Mouse (Mus musculus) liver, postnatal 0 days (tissue): ENCODE data around the gene Gfod1. TPM values are rescaled to one million over a fixed set of nuclear protein-coding genes. Genes with fewer than 3 reads are reported as not detected.

ENCODE experiments used
- ATAC-seq: fragments of 200-750 bp; cut with Nextera tagmentation; 2 replicates; pipeline ENCODE4 v1.8.0; 2017; ENCODE audit warnings: mild to moderate bottlenecking, moderate library complexity
- DNase-seq: peaks from one replicate; pipeline ENCODE4 v3.0.0-alpha.2; 2016
- H3K27ac ChIP-seq: fragments of 300-500 bp; sonication (generic); 2 replicates; pipeline ENCODE4 v1.5.1; 2014; ENCODE audit warnings: antibody characterized with exemption, moderate library complexity, mild to moderate bottlenecking, low read depth
- H3K27me3 ChIP-seq: fragments of 300-500 bp; sonication (generic); 2 replicates; pipeline ENCODE4 v1.6.1; 2014; ENCODE audit warnings: low read length, control low read depth, mixed read lengths; ENCODE audit not compliant: insufficient read depth
- H3K36me3 ChIP-seq: fragments of 300-500 bp; sonication (generic); replicated peaks from 2 replicates; pipeline ENCODE4 v1.6.1; 2014; ENCODE audit warnings: mild to moderate bottlenecking, control low read depth, low read length, moderate library complexity, mixed read lengths; ENCODE audit not compliant: insufficient read depth
- H3K4me1 ChIP-seq: fragments of 300-500 bp; sonication (generic); 2 replicates; pipeline ENCODE4 v1.6.1; 2014; ENCODE audit warnings: antibody characterized with exemption, mild to moderate bottlenecking, control low read depth; ENCODE audit not compliant: insufficient read depth
- H3K4me2 ChIP-seq: fragments of 300-500 bp; sonication (generic); 2 replicates; pipeline ENCODE4 v1.6.1; 2014; ENCODE audit warnings: low read depth, mild to moderate bottlenecking, low read length, moderate library complexity, mixed read lengths
- H3K4me3 ChIP-seq: fragments of 300-500 bp; sonication (generic); 2 replicates; pipeline ENCODE4 v1.5.1; 2014; ENCODE audit warnings: low read depth, low read length
- H3K9ac ChIP-seq: fragments of 300-500 bp; sonication (generic); replicated peaks from 2 replicates; pipeline ENCODE4 v1.6.1; 2014; ENCODE audit warnings: mild to moderate bottlenecking, moderate library complexity
- H3K9me3 ChIP-seq: fragments of 300-500 bp; sonication (generic); 2 replicates; pipeline ENCODE4 v1.6.1; 2016; ENCODE audit warnings: mild to moderate bottlenecking, control low read depth, low read length, mixed read lengths
- CTCF ChIP-seq: sonication (generic); IDR thresholded peaks from 2 replicates; pipeline ENCODE4 v1.5.1; 2016; ENCODE audit warnings: antibody characterized with exemption, low read depth
- EP300 ChIP-seq: IDR thresholded peaks from 2 replicates; pipeline ENCODE4 v1.6.1; 2016; ENCODE audit warnings: antibody characterized with exemption, low read depth, mild to moderate bottlenecking
- WGBS: fragments of 180-500 bp; shearing (Covaris S2); extraction: QIAGEN DNeasy Blood & Tissue Kit; methylation state at CpG from one replicate; pipeline ENCODE4 v1.1.7; 2014; ENCODE audit not compliant: insufficient replicate concordance; 5-methylcytosine and 5-hydroxymethylcytosine counted together
- polyA plus RNA-seq: library from polyadenylated mRNA; unstranded; fragments of >200 nt; fragmentation: Nextera tagmentation; extraction: Ambion mirVana; gene quantifications from 2 replicates; pipeline ENCODE4 v1.2.1, GENCODE M21; 2015

Gfod1 gene
- polyA plus RNA-seq, 1 experiment from 2014 or later: 0.81 TPM

DNA sequence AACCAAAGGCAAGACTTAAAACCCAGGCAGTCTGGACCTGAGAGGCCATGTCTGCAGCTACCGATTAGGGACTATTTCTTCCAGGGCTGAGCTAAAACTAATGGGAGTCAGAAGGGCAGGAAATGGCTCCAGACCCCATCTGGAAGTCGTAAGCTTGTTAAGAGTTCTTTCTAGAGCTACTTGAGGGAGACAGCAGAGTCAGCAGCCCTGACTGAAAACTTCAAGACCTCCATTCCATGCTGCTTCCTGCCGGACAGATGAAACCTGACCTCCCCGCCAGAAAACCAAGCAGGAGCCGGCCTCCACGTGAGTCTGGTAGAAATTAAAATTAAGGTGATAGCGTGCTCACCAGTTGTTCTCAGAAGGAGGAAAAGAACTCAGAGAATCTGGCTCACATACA, 60.2 kb downstream of the Gfod1 start:
- Histone ChIP-seq H3K4me2 (no peak overlapping the region), H3K27me3 (no peaks in the 10 kb centered on the region), H3K4me1 (peaks cover 50% of the 10 kb centered on the region), H3K36me3 (no peaks in the 10 kb centered on the region), H3K9ac (no peak overlapping the region), H3K4me3 (no peak overlapping the region), H3K9me3 (no peaks in the 10 kb centered on the region), H3K27ac (peak overlapping the region; percentile 13)
- ATAC-seq: no peak
- DNase-seq: no peak
- TF ChIP-seq EP300 (no peak), CTCF (no peak)
- 68% methylated on average over 7 of the region's 7 CpGs for WGBS

GRCm38 (mm10) chr13:43243240-43243639, 60.7 kb downstream of the Gfod1 start:
- Histone ChIP-seq H3K27me3 (no peaks in the 10 kb centered on the region), H3K9me3 (no peaks in the 10 kb centered on the region), H3K4me3 (no peak overlapping the region), H3K9ac (no peak overlapping the region), H3K4me2 (no peak overlapping the region), H3K36me3 (no peaks in the 10 kb centered on the region), H3K4me1 (peaks cover 50% of the 10 kb centered on the region), H3K27ac (peak overlapping the region; percentile 13; the same call in 1 of the 2 replicates)
- ATAC-seq: peak; percentile 70
- no peak for DNase-seq
- TF ChIP-seq CTCF: no peak
- no peak for TF ChIP-seq EP300
- WGBS: 72% methylated on average over 3 of the region's 3 CpGs

DNA sequence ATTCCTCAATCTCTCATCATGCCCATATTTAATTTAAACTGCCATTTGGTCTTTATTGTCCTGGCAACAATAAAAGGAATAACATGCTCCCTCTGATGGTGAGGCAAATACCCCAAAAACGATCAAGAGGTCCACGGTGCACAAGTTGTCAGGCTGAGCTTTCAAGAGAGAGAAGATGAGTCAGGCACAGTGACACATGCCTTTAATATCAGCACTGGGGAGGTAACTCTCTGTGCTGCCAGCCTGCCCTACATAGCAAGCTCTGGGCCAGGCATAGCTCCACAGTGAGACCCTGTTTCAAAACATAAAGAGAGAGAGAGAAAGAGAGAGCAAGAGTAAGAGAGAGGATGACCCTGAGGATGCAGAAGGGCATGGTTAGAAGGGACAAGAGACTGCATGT, 62.2 kb downstream of the Gfod1 start:
- Histone ChIP-seq H3K4me3 (no peak overlapping the region), H3K36me3 (no peaks in the 10 kb centered on the region), H3K9ac (no peak overlapping the region), H3K4me1 (peaks cover 62% of the 10 kb centered on the region), H3K9me3 (no peaks in the 10 kb centered on the region), H3K4me2 (no peak overlapping the region), H3K27me3 (no peaks in the 10 kb centered on the region), H3K27ac (no peak overlapping the region)
- no peak for TF ChIP-seq EP300
- TF ChIP-seq CTCF: 0 out of 2 replicates have a peak, but pooled peaks have one; percentile 3
- DNase-seq: no peak
- WGBS: 67% methylated on average over 2 of the region's 2 CpGs
- no peak for ATAC-seq

DNA sequence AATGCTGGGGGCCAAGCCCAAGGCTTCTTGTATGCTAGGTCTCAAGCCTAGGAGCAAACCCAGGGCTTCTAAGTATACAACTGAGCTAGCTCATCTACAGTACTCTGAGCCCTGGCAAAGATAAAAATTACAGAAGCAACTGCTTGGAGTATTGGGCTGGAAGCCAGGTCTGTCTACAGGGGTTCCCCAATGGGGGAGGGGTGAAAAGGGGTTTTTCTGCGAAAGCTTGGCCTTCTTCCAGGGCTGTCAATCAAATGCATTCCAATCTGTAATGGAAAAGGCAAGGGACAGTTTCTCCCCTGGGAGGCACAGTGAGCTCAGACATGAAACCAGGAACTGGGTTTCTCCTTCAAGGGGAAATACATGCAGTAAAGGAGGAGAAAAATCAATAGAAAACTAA, 62.9 kb downstream of the Gfod1 start:
- H3K36me3 ChIP-seq: no peaks in the 10 kb centered on the region
- no peak overlapping the region for H3K9ac ChIP-seq
- no peaks in the 10 kb centered on the region for H3K27me3 ChIP-seq
- H3K9me3 ChIP-seq: no peaks in the 10 kb centered on the region
- H3K4me2 ChIP-seq: no peak overlapping the region
- 16% methylated on average over 1 of the region's 1 CpGs for WGBS
- H3K27ac ChIP-seq: no peak overlapping the region
- no peak overlapping the region for H3K4me3 ChIP-seq
- TF ChIP-seq CTCF (no peak), EP300 (no peak)
- DNase-seq: no peak
- H3K4me1 ChIP-seq: peaks cover 68% of the 10 kb centered on the region
- ATAC-seq: no peak

GRCm38 (mm10) chr13:43239790-43240216, 64.2 kb downstream of the Gfod1 start:
- Histone ChIP-seq H3K4me1 (peaks cover 72% of the 10 kb centered on the region), H3K36me3 (no peaks in the 10 kb centered on the region), H3K27me3 (no peaks in the 10 kb centered on the region), H3K27ac (no peak overlapping the region), H3K9me3 (no peaks in the 10 kb centered on the region), H3K9ac (no peak overlapping the region), H3K4me3 (no peak overlapping the region), H3K4me2 (no peak overlapping the region)
- DNase-seq (no peak), ATAC-seq (no peak)
- WGBS: 65% methylated on average over 11 of the region's 11 CpGs
- TF ChIP-seq CTCF: no peak
- TF ChIP-seq EP300: no peak

DNA sequence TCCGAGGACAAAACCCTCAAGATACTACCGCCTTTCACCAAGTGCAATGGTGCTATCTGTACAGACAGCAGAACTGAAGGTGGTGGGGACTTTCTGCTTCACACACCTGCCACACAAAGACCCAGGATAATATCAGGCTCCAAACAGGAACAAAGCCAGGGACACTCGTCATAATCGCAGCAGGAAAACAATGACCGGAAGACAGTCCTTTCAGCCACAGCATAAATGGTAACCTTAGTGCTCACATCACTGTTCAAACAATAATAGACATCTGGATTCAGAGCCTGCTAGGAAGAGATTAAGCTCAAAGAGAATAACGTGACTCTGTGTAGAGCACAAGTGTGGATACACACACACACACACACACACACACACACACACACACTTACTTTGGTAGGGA, 67.3 kb downstream of the Gfod1 start:
- Histone ChIP-seq H3K9ac (no peak overlapping the region), H3K36me3 (no peaks in the 10 kb centered on the region), H3K4me3 (no peak overlapping the region), H3K4me2 (peak overlapping the region; percentile 52; the same call in 1 of the 2 replicates), H3K27me3 (no peaks in the 10 kb centered on the region), H3K9me3 (no peaks in the 10 kb centered on the region), H3K4me1 (peaks cover 73% of the 10 kb centered on the region), H3K27ac (peak overlapping the region; percentile 81)
- TF ChIP-seq EP300: peak; percentile 53; the same call in 1 of the 2 replicates
- no peak for TF ChIP-seq CTCF
- DNase-seq (no peak), ATAC-seq (no peak)
- 29% methylated on average over 6 of the region's 6 CpGs for WGBS

DNA sequence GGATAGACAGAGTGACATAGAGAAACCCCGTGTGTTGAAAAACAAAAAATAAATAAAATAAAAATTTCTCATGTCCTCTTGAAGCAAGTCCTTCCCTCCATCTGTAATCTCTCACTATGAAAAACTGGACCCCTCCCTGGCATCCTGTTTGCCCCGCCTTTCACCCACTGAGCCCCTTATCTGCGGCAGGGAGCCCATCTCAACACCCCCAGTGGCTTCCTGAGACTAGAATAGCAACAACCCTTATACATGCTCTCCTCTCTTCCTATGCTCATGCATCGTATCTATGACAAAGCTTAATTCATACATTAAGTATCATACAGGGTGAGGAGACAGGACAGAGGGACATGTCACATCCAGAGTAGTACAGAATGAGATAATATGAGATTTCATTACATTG, 68.0 kb downstream of the Gfod1 start:
- Histone ChIP-seq H3K36me3 (no peaks in the 10 kb centered on the region), H3K27ac (peak overlapping the region; percentile 81), H3K9ac (peak overlapping the region; percentile 42; the same call in 1 of the 2 replicates), H3K4me1 (peaks cover 74% of the 10 kb centered on the region), H3K9me3 (no peaks in the 10 kb centered on the region), H3K27me3 (no peaks in the 10 kb centered on the region), H3K4me3 (0 out of 2 replicates have a peak overlapping the region, but pooled peaks have one; percentile 13), H3K4me2 (peak overlapping the region; percentile 52)
- no peak for DNase-seq
- TF ChIP-seq EP300 (no peak), CTCF (no peak)
- no peak for ATAC-seq
- 16% methylated on average over 4 of the region's 4 CpGs for WGBS
